Mouse (Mus musculus) intestine, postnatal 0 days (tissue): ENCODE measurements at regions not wholly inside any gene's neighbourhood (a gene's known extent, or its start where the extent isn't known, plus 50 kb on each side); places are given as distances from the start of the nearest gene placed in this dataset.

Experiments
- ATAC-seq: fragments of 200-750 bp; cut with Nextera tagmentation; 2 replicates; pipeline ENCODE4 v1.8.0; 2017; ENCODE audit warnings: mild to moderate bottlenecking, moderate TSS enrichment, moderate library complexity
- H3K27ac ChIP-seq: fragments of 300-500 bp; sonication (generic); 2 replicates; pipeline ENCODE4 v1.5.1; 2014; ENCODE audit warnings: mild to moderate bottlenecking, low read depth, low read length, moderate library complexity
- H3K27me3 ChIP-seq: fragments of 300-500 bp; sonication (generic); replicated peaks from 2 replicates; pipeline ENCODE4 v1.6.1; 2014; ENCODE audit warnings: low read length, mixed read lengths; ENCODE audit not compliant: control insufficient read depth, insufficient read depth
- H3K36me3 ChIP-seq: fragments of 300-500 bp; sonication (generic); 2 replicates; pipeline ENCODE4 v1.6.1; 2014; ENCODE audit warnings: mild to moderate bottlenecking, moderate library complexity; ENCODE audit not compliant: control insufficient read depth, insufficient read depth
- H3K4me1 ChIP-seq: fragments of 300-500 bp; sonication (generic); replicated peaks from 2 replicates; pipeline ENCODE4 v1.6.1; 2014; ENCODE audit warnings: antibody characterized with exemption, low read length, mixed read lengths; ENCODE audit not compliant: control insufficient read depth, insufficient read depth
- H3K4me2 ChIP-seq: fragments of 300-500 bp; sonication (generic); replicated peaks from 2 replicates; pipeline ENCODE4 v1.6.1; 2014; ENCODE audit warnings: low read depth, mild to moderate bottlenecking, moderate library complexity
- H3K4me3 ChIP-seq: fragments of 300-500 bp; sonication (generic); 2 replicates; pipeline ENCODE4 v1.5.1; 2014; ENCODE audit warnings: low read depth, low read length
- H3K9ac ChIP-seq: fragments of 300-500 bp; sonication (generic); 2 replicates; pipeline ENCODE4 v1.6.1; 2014; ENCODE audit warnings: mild to moderate bottlenecking, low read depth, low read length
- H3K9me3 ChIP-seq: fragments of 300-500 bp; sonication (generic); 2 replicates; pipeline ENCODE4 v1.6.1; 2016; ENCODE audit warnings: mixed run types; ENCODE audit not compliant: control insufficient read depth
- CTCF ChIP-seq: sonication (generic); IDR thresholded peaks from 2 replicates; pipeline ENCODE4 v1.5.1; 2016; ENCODE audit warnings: low read depth, mild to moderate bottlenecking, control low read depth, antibody characterized with exemption, moderate library complexity
- WGBS: fragments of 180-500 bp; shearing (Covaris S2); extraction: QIAGEN DNeasy Blood & Tissue Kit; methylation state at CpG from one replicate; pipeline ENCODE4 v1.1.7; 2014; 5-methylcytosine and 5-hydroxymethylcytosine counted together

- Histone ChIP-seq H3K4me3 (no peak overlapping the region), H3K9ac (no peak overlapping the region), H3K4me2 (no peak overlapping the region), H3K4me1 (no peaks in the 10 kb centered on the region), H3K27me3 (no peaks in the 10 kb centered on the region), H3K27ac (no peak overlapping the region), H3K9me3 (no peaks in the 10 kb centered on the region), H3K36me3 (no peaks in the 10 kb centered on the region)
- no peak for ATAC-seq
- TF ChIP-seq CTCF = no peak
- 61% methylated on average over 4 of the region's 4 CpGs for WGBS
Observed at GRCm38 (mm10) chrX:144075241-144075640, 78.3 kb upstream of the A730046J19Rik start.

GRCm38 (mm10) chrX:144081146-144081545, 72.3 kb upstream of the A730046J19Rik start:
- Histone ChIP-seq H3K4me3 (no peak overlapping the region), H3K36me3 (no peaks in the 10 kb centered on the region), H3K27me3 (no peaks in the 10 kb centered on the region), H3K27ac (no peak overlapping the region), H3K9ac (no peak overlapping the region), H3K4me1 (no peaks in the 10 kb centered on the region), H3K4me2 (no peak overlapping the region), H3K9me3 (no peaks in the 10 kb centered on the region)
- 0% methylated on average over 1 of the region's 1 CpGs for WGBS
- peak; percentile 35 for TF ChIP-seq CTCF
- no peak for ATAC-seq

GRCm38 (mm10) chrX:144098200-144098599, 55.3 kb upstream of the A730046J19Rik start:
- no peaks in the 10 kb centered on the region for H3K36me3 ChIP-seq
- H3K4me2 ChIP-seq = no peak overlapping the region
- 62% methylated on average over 3 of the region's 3 CpGs for WGBS
- no peaks in the 10 kb centered on the region for H3K4me1 ChIP-seq
- TF ChIP-seq CTCF = no peak
- H3K27me3 ChIP-seq = no peaks in the 10 kb centered on the region
- no peak overlapping the region for H3K4me3 ChIP-seq
- H3K27ac ChIP-seq = no peak overlapping the region
- no peaks in the 10 kb centered on the region for H3K9me3 ChIP-seq
- ATAC-seq = no peak
- H3K9ac ChIP-seq = no peak overlapping the region
